Comparison of ENCODE assay signal across 31 mouse cellular contexts in the genomic region with DNA sequence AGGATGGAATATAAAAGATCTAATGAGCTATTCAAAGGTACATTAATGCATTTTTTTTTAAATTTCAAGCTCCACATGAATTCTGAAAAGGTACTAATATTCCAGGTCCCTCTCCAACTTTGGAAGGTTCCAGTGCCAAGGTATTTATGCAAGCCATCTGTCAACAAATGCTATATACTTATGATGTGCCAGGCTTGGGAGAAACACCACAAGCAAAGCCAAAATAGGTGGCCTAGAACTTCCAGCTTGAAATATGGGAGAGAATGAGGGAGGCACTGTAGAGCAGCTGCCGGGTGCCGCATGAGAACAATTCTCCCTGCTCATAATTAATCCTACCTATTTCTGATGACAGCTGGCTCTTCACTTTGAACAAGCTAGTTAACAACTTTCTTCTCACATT.
DNase-seq lines count a peak whose midpoint lies in the region; ATAC-seq and TF ChIP-seq lines count a peak whose summit lies in the region.
"Had no signal": no experiment of that assay in that cellular context is flagged by ENCODE, and none has a peak within 500 bp of the region (broad histone marks: within the 10 kb centered on the region; RNA-seq: fewer than 3 reads in every experiment).

No protein-coding gene starts in this region.

- no peaks in the 10 kb centered on the region for H3K27me3 ChIP-seq in forebrain, embryonic 14.5 days (replicated peaks; ENCODE audit: control insufficient read depth, insufficient read depth, low read length)
- H3K27me3 ChIP-seq in forebrain, embryonic 10.5 days (ENCODE audit: poor library complexity, severe bottlenecking), result no peaks in the 10 kb centered on the region
- no peaks in the 10 kb centered on the region for H3K27me3 ChIP-seq in midbrain, postnatal 0 days (ENCODE audit: insufficient read depth, low read length)
- H3K27me3 ChIP-seq in midbrain, embryonic 15.5 days (replicated peaks), result no peaks in the 10 kb centered on the region
- H3K27me3 ChIP-seq: heart, embryonic 12.5 days; hindbrain, embryonic 15.5 days; kidney, embryonic 15.5 days; limb, embryonic 15.5 days; liver, embryonic 13.5 days; neural tube, embryonic 13.5 days had no signal

- H3K4me3 ChIP-seq in forebrain, embryonic 14.5 days (ENCODE audit: low read depth, low read length), result no peak overlapping the region
- H3K4me3 ChIP-seq in forebrain, embryonic 10.5 days, result no peak overlapping the region
- H3K4me3 ChIP-seq in midbrain, postnatal 0 days (ENCODE audit: low read depth, low read length), result no peak overlapping the region
- no peak overlapping the region for H3K4me3 ChIP-seq in midbrain, embryonic 15.5 days
- H3K4me3 ChIP-seq: erythroblast, embryonic 14.5 days; forebrain, embryonic 12.5 days; heart, adult 2 months; heart, embryonic 12.5 days; hindbrain, embryonic 15.5 days; kidney, embryonic 15.5 days; layer of hippocampus, adult 2 months; limb, embryonic 10.5 days; limb, embryonic 15.5 days; liver, embryonic 13.5 days; midbrain, embryonic 10.5 days; myocyte; neural tube, embryonic 13.5 days had no signal

- ATAC-seq in forebrain, embryonic 14.5 days, result no peak
- no peak for ATAC-seq in midbrain, postnatal 0 days (ENCODE audit: low FRiP score)
- no peak for ATAC-seq in midbrain, embryonic 15.5 days (replicated peaks)
- ATAC-seq: midbrain, embryonic 16.5 days had no signal

- H3K9me3 ChIP-seq in forebrain, embryonic 14.5 days (replicated peaks; ENCODE audit: control insufficient read depth, low read length), result no peaks in the 10 kb centered on the region
- no peaks in the 10 kb centered on the region for H3K9me3 ChIP-seq in forebrain, embryonic 10.5 days
- H3K9me3 ChIP-seq in midbrain, postnatal 0 days (ENCODE audit: low read length), result no peaks in the 10 kb centered on the region
- 0 out of 2 replicates have a peak, but pooled peaks cover 3% of the 10 kb centered on the region for H3K9me3 ChIP-seq in midbrain, embryonic 15.5 days
- H3K9me3 ChIP-seq: forebrain, embryonic 12.5 days; heart, embryonic 12.5 days; hindbrain, embryonic 15.5 days; kidney, embryonic 15.5 days; limb, embryonic 10.5 days; limb, embryonic 15.5 days; liver, embryonic 13.5 days had no signal

- peak; percentile 48 for DNase-seq in forebrain, embryonic 14.5 days (ENCODE audit: low spot score)
- no peak for DNase-seq in forebrain, embryonic 10.5 days (ENCODE audit: extremely low spot score, low spot score)
- peak; percentile 1 for DNase-seq in midbrain, postnatal 0 days (ENCODE audit: low spot score)
- peak; percentile 71 for DNase-seq in cerebellum, adult 9-10 months
- no peak for DNase-seq in lung, postnatal 10 days
- no peak for DNase-seq in retina, embryonic 14.5 days (ENCODE audit: low spot score)
- no peak for DNase-seq in heart, postnatal 14 days
- DNase-seq: adrenal gland, adult 8-10 months; heart, adult 2 months; kidney, adult 18-20 months; kidney, postnatal 25 days; liver, embryonic 13.5 days; lung, adult 18-20 months; lung, postnatal 14 days; retina, postnatal 1 day; right cerebral cortex, postnatal 25 days; thymus, postnatal 14 days had no signal

- H3K27ac ChIP-seq in forebrain, embryonic 14.5 days (ENCODE audit: low read depth, low read length), result no peak overlapping the region
- H3K27ac ChIP-seq in forebrain, embryonic 10.5 days, result no peak overlapping the region
- H3K27ac ChIP-seq in midbrain, postnatal 0 days (ENCODE audit: low read depth, low read length), result no peak overlapping the region
- H3K27ac ChIP-seq in midbrain, embryonic 15.5 days, result no peak overlapping the region
- H3K27ac ChIP-seq: forebrain, embryonic 12.5 days; heart, adult 2 months; hindbrain, embryonic 15.5 days; kidney, embryonic 15.5 days; layer of hippocampus, adult 2 months; limb, embryonic 10.5 days; limb, embryonic 15.5 days; liver, embryonic 13.5 days; midbrain, embryonic 10.5 days; neural tube, embryonic 13.5 days had no signal

- H3K4me1 ChIP-seq in forebrain, embryonic 14.5 days (ENCODE audit: control insufficient read depth, insufficient read depth, low read length), result no peaks in the 10 kb centered on the region
- H3K4me1 ChIP-seq in forebrain, embryonic 10.5 days, result peaks cover 12% of the 10 kb centered on the region
- H3K4me1 ChIP-seq in midbrain, postnatal 0 days (ENCODE audit: insufficient read depth, low read length), result no peaks in the 10 kb centered on the region
- no peaks in the 10 kb centered on the region for H3K4me1 ChIP-seq in midbrain, embryonic 15.5 days
- H3K4me1 ChIP-seq: heart, embryonic 12.5 days; hindbrain, embryonic 15.5 days; kidney, embryonic 15.5 days; limb, embryonic 15.5 days; liver, embryonic 13.5 days had no signal

- no peak overlapping the region for H3K4me2 ChIP-seq in forebrain, embryonic 14.5 days (ENCODE audit: low read length)
- no peak overlapping the region for H3K4me2 ChIP-seq in midbrain, postnatal 0 days (ENCODE audit: low read depth, low read length, poor library complexity, severe bottlenecking)
- no peak overlapping the region for H3K4me2 ChIP-seq in midbrain, embryonic 15.5 days
- H3K4me2 ChIP-seq: forebrain, embryonic 12.5 days; heart, embryonic 12.5 days; hindbrain, embryonic 15.5 days; kidney, embryonic 15.5 days; limb, embryonic 15.5 days; liver, embryonic 13.5 days; neural tube, embryonic 13.5 days had no signal

- H3K36me3 ChIP-seq in forebrain, embryonic 14.5 days (ENCODE audit: control insufficient read depth, insufficient read depth, low read length), result no peaks in the 10 kb centered on the region
- no peaks in the 10 kb centered on the region for H3K36me3 ChIP-seq in forebrain, embryonic 10.5 days (replicated peaks)
- H3K36me3 ChIP-seq in midbrain, postnatal 0 days (ENCODE audit: insufficient read depth, low read length), result no peaks in the 10 kb centered on the region
- H3K36me3 ChIP-seq in midbrain, embryonic 15.5 days (replicated peaks), result no peaks in the 10 kb centered on the region
- H3K36me3 ChIP-seq: forebrain, embryonic 12.5 days; G1E; heart, embryonic 12.5 days; hindbrain, embryonic 15.5 days; kidney, embryonic 15.5 days; limb, embryonic 10.5 days; limb, embryonic 15.5 days; liver, embryonic 13.5 days; midbrain, embryonic 10.5 days; neural tube, embryonic 13.5 days had no signal

- H3K9ac ChIP-seq in forebrain, embryonic 14.5 days (ENCODE audit: low read length), result no peak overlapping the region
- no peak overlapping the region for H3K9ac ChIP-seq in midbrain, postnatal 0 days (replicated peaks; ENCODE audit: low read length, poor library complexity, severe bottlenecking)
- no peak overlapping the region for H3K9ac ChIP-seq in midbrain, embryonic 15.5 days
- H3K9ac ChIP-seq: forebrain, embryonic 12.5 days; heart, embryonic 12.5 days; hindbrain, embryonic 15.5 days; kidney, embryonic 15.5 days; limb, embryonic 15.5 days; liver, embryonic 13.5 days; neural tube, embryonic 13.5 days had no signal

- 55% methylated on average over 2 of the region's 2 CpGs for WGBS in forebrain, embryonic 14.5 days
- WGBS in forebrain, embryonic 10.5 days, result 93% methylated on average over 2 of the region's 2 CpGs
- 90% methylated on average over 2 of the region's 2 CpGs for WGBS in midbrain, postnatal 0 days
- WGBS in midbrain, embryonic 15.5 days, result 72% methylated on average over 2 of the region's 2 CpGs

- TF ChIP-seq CTCF in midbrain, postnatal 0 days (IDR thresholded peaks at IDR 0.05), result no peak

- intact Hi-C loops in heart, postnatal 14 days (cut with DNase I), result no loop called here

Comparison
In these comparisons a context has a peak if more than half of its experiments do, and no peak if none do; other contexts are left out.
1. DNase-seq: peak in forebrain, embryonic 14.5 days (single experiment), midbrain, postnatal 0 days (single experiment) and cerebellum, adult 9-10 months (single experiment); none in forebrain, embryonic 10.5 days (single experiment), lung, postnatal 10 days (single experiment), retina, embryonic 14.5 days (single experiment) and heart, postnatal 14 days (0 of 2).